Mouse (Mus musculus): ENCODE data around the gene Fyn. TPM values are rescaled to one million over a fixed set of nuclear protein-coding genes. Genes with fewer than 3 reads are reported as not detected.

Fyn gene
- 105 and 112 TPM in 2 replicates for polyA plus RNA-seq (2014; fragmentation: Nextera tagmentation; extraction: Ambion mirVana)

DNA sequence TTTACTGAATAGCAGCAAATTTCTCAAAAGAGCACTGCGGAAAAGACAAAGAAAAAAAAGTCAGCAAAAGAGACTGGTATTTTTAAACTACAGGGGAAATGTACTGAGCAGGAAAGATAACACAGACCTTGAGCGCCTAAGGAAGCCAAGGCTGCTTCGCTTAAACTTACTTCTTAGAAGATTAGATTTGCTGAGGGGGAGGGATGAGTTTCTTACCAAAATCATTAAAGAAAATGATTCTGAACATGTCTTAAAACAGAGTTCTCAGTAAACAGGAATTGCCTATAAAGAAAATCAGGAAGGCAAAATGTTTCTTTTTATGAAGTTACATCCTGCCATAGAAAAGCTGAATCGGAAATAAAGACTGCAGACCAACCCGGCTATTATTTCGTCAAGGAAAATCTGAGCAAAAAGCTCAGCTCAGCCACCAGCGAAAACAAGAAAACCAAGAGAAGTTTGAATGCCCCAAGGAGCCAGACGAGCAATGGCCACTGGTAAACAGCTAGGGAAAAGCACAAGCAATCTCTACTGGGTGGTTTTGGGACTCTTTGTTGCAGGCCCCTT is at the start of gene Fyn:
TSS of gene Fyn (plus strand) at position 284 of the 564 bp plus-strand sequence.
- Histone ChIP-seq H3K4me2 (replicated peaks) (peak within 1 kb of the TSS; percentile 93), H3K4me1 (replicated peaks; ENCODE audit: control insufficient read depth, insufficient read depth, low read length) (peaks cover 32% of the 10 kb centered on the region), H3K27ac (peak within 1 kb of the TSS; percentile 94), H3K4me3 (replicated peaks; ENCODE audit: low read length) (peak within 1 kb of the TSS; percentile 82), H3K36me3 (replicated peaks; ENCODE audit: control insufficient read depth, insufficient read depth) (no peaks in the 10 kb centered on the region), H3K9ac (peak within 1 kb of the TSS; percentile 84), H3K27me3 (ENCODE audit: control insufficient read depth, insufficient read depth, low read length) (no peaks in the 10 kb centered on the region), H3K9me3 (ENCODE audit: control insufficient read depth, low read length) (no peaks in the 10 kb centered on the region)
- DNase-seq (ENCODE audit: low spot score) (no peak), ATAC-seq (ENCODE audit: low FRiP score) (no peak)
- 33% methylated on average over 8 of the region's 8 CpGs for WGBS

DNA sequence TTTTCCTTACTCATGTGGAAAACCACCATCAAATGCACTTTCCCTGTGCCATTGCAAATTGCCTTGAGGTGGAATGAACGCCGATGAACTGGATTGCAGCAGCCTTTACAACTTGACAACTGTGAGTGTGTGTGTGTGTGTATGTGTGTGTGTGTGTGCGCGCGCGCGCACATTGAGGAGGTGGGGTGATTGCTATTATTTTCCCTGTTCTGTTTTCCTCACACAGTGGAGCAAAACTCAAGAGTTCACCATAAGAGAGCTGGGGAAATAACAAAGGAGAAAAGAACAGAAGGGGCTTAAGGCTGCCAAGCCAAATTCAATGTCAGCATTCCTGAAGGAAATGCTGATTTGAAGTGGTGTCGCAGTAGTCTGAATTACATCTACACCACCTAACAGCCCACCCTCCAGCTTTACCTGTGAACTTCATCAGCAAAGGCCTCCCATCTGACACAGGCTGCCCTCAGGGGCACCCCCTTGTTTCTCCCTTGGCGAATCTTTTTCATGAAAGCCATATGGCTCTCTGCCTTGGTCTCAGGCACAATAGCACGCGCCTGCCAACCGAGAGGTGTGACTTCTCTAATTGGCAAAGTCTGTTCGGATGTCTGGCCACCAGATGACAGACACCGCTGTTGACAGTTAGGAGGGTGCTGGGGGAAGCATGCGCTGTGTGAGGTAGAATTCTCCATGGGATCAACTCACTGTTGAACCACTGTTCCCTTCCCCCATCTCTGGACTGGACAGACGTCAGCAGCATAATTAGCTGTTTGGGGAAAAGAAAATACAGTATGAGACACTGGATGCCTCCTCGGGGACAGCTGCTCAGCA is 47.6 kb upstream of the Fyn start:
- DNase-seq (ENCODE audit: low spot score), result peak; percentile 53
- Histone ChIP-seq H3K27ac (0 out of 2 replicates have a peak overlapping the region, but pooled peaks have one; percentile 6), H3K27me3 (ENCODE audit: control insufficient read depth, insufficient read depth, low read length) (no peaks in the 10 kb centered on the region), H3K4me2 (replicated peaks) (peak overlapping the region; percentile 10; the same call in 1 of the 2 replicates), H3K4me1 (replicated peaks; ENCODE audit: control insufficient read depth, insufficient read depth, low read length) (peaks cover 9% of the 10 kb centered on the region), H3K4me3 (replicated peaks; ENCODE audit: low read length) (no peak overlapping the region), H3K9me3 (ENCODE audit: control insufficient read depth, low read length) (no peaks in the 10 kb centered on the region), H3K36me3 (replicated peaks; ENCODE audit: control insufficient read depth, insufficient read depth) (no peaks in the 10 kb centered on the region), H3K9ac (no peak overlapping the region)
- peak; percentile 59; the same call in 1 of the 2 replicates for ATAC-seq (ENCODE audit: low FRiP score)
- 54% methylated on average over 17 of the region's 17 CpGs for WGBS

GRCm38 (mm10) chr10:39321623-39321985 is 47.1 kb upstream of the Fyn start:
- 0 out of 2 replicates have a peak, but pooled peaks have one; percentile 6 for ATAC-seq (ENCODE audit: low FRiP score)
- 64% methylated on average over 9 of the region's 9 CpGs for WGBS

GRCm38 (mm10) chr10:39322143-39322542 is 46.5 kb upstream of the Fyn start:
- H3K9me3 ChIP-seq (ENCODE audit: control insufficient read depth, low read length), result no peaks in the 10 kb centered on the region
- no peaks in the 10 kb centered on the region for H3K27me3 ChIP-seq (ENCODE audit: control insufficient read depth, insufficient read depth, low read length)
- H3K9ac ChIP-seq, result no peak overlapping the region
- no peak overlapping the region for H3K4me2 ChIP-seq (replicated peaks)
- no peaks in the 10 kb centered on the region for H3K36me3 ChIP-seq (replicated peaks; ENCODE audit: control insufficient read depth, insufficient read depth)
- no peak overlapping the region for H3K27ac ChIP-seq
- no peak overlapping the region for H3K4me3 ChIP-seq (replicated peaks; ENCODE audit: low read length)
- peaks cover 9% of the 10 kb centered on the region for H3K4me1 ChIP-seq (replicated peaks; ENCODE audit: control insufficient read depth, insufficient read depth, low read length)
- WGBS, result 65% methylated on average over 4 of the region's 4 CpGs
- DNase-seq (ENCODE audit: low spot score), result no peak
- no peak for ATAC-seq (ENCODE audit: low FRiP score)

More at GRCm38 (mm10) chr10:39321623-39321985, 47.1 kb upstream of the Fyn start:
- H3K36me3 ChIP-seq (replicated peaks; ENCODE audit: control insufficient read depth, insufficient read depth), result no peaks in the 10 kb centered on the region
- no peak overlapping the region for H3K4me3 ChIP-seq (replicated peaks; ENCODE audit: low read length)
- peaks cover 9% of the 10 kb centered on the region for H3K4me1 ChIP-seq (replicated peaks; ENCODE audit: control insufficient read depth, insufficient read depth, low read length)
- peak overlapping the region; percentile 10; the same call in 1 of the 2 replicates for H3K4me2 ChIP-seq (replicated peaks)
- H3K27me3 ChIP-seq (ENCODE audit: control insufficient read depth, insufficient read depth, low read length), result no peaks in the 10 kb centered on the region
- H3K27ac ChIP-seq, result no peak overlapping the region
- no peak for DNase-seq (ENCODE audit: low spot score)
- no peaks in the 10 kb centered on the region for H3K9me3 ChIP-seq (ENCODE audit: control insufficient read depth, low read length)
- no peak overlapping the region for H3K9ac ChIP-seq

DNA sequence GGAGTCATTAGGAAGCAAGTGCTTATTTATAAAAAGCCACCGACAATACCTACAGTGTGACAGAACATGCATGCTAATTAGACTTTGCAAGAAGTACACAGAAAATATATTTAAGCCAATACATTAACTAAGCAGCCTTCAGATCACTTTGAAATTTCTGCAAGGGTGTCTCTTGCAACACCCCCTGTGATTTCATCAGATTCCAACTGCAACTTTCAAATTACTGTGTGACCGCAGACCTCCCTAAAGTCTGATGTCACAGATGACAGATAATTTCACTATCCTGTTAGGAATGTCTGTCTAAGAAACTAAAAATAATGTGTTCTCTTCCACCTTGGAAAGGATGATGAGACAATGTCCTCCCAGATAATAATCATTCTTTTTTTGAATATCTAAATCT is 44.4 kb upstream of the Fyn start:
- Histone ChIP-seq H3K9ac (no peak overlapping the region), H3K9me3 (ENCODE audit: control insufficient read depth, low read length) (no peaks in the 10 kb centered on the region), H3K27me3 (ENCODE audit: control insufficient read depth, insufficient read depth, low read length) (no peaks in the 10 kb centered on the region), H3K4me3 (replicated peaks; ENCODE audit: low read length) (no peak overlapping the region), H3K4me2 (replicated peaks) (no peak overlapping the region), H3K27ac (no peak overlapping the region), H3K4me1 (replicated peaks; ENCODE audit: control insufficient read depth, insufficient read depth, low read length) (peaks cover 9% of the 10 kb centered on the region), H3K36me3 (replicated peaks; ENCODE audit: control insufficient read depth, insufficient read depth) (no peaks in the 10 kb centered on the region)
- 84% methylated on average over 2 of the region's 2 CpGs for WGBS
- no peak for ATAC-seq (ENCODE audit: low FRiP score)
- DNase-seq (ENCODE audit: low spot score), result peak; percentile 11

GRCm38 (mm10) chr10:39328661-39329060 is 40.0 kb upstream of the Fyn start:
- 95% methylated on average over 2 of the region's 2 CpGs for WGBS
- no peak for DNase-seq (ENCODE audit: low spot score)
- Histone ChIP-seq H3K9me3 (ENCODE audit: control insufficient read depth, low read length) (0 out of 2 replicates have a peak, but pooled peaks cover 11% of the 10 kb centered on the region), H3K36me3 (replicated peaks; ENCODE audit: control insufficient read depth, insufficient read depth) (no peaks in the 10 kb centered on the region), H3K27ac (no peak overlapping the region), H3K4me3 (replicated peaks; ENCODE audit: low read length) (no peak overlapping the region), H3K27me3 (ENCODE audit: control insufficient read depth, insufficient read depth, low read length) (no peaks in the 10 kb centered on the region), H3K4me1 (replicated peaks; ENCODE audit: control insufficient read depth, insufficient read depth, low read length) (no peaks in the 10 kb centered on the region), H3K4me2 (replicated peaks) (no peak overlapping the region), H3K9ac (no peak overlapping the region)
- ATAC-seq (ENCODE audit: low FRiP score), result no peak

DNA sequence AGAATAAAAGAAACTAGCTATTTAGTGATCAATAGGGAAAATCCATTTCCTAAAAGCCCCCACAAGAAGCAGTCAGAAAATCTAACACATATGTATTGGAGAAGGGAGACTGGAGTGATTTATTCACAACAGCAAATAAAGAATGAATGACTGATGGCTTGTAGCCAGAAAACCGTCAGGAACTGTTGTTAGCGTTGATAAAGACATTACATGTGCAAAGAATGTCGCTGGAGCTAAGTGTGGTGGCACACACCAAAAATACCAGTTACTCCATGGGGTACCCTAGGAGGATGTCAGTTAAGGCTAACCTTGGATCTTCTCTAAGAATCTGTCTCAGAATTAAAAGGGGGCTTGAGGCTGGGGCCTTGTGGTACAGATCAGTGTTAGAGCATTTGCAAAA is 34.3 kb upstream of the Fyn start:
- Histone ChIP-seq H3K27ac (no peak overlapping the region), H3K4me3 (replicated peaks; ENCODE audit: low read length) (no peak overlapping the region), H3K4me2 (replicated peaks) (no peak overlapping the region), H3K27me3 (ENCODE audit: control insufficient read depth, insufficient read depth, low read length) (no peaks in the 10 kb centered on the region), H3K9me3 (ENCODE audit: control insufficient read depth, low read length) (0 out of 2 replicates have a peak, but pooled peaks cover 11% of the 10 kb centered on the region), H3K9ac (no peak overlapping the region), H3K36me3 (replicated peaks; ENCODE audit: control insufficient read depth, insufficient read depth) (no peaks in the 10 kb centered on the region), H3K4me1 (replicated peaks; ENCODE audit: control insufficient read depth, insufficient read depth, low read length) (0 out of 2 replicates have a peak, but pooled peaks cover 3% of the 10 kb centered on the region)
- peak; percentile 37 for DNase-seq (ENCODE audit: low spot score)
- 27% methylated on average over 3 of the region's 3 CpGs for WGBS
- ATAC-seq (ENCODE audit: low FRiP score), result no peak

- DNase-seq (ENCODE audit: low spot score) (no peak), ATAC-seq (ENCODE audit: low FRiP score) (no peak)
- Histone ChIP-seq H3K27me3 (ENCODE audit: control insufficient read depth, insufficient read depth, low read length) (no peaks in the 10 kb centered on the region), H3K9me3 (ENCODE audit: control insufficient read depth, low read length) (0 out of 2 replicates have a peak, but pooled peaks cover 11% of the 10 kb centered on the region), H3K27ac (no peak overlapping the region), H3K4me3 (replicated peaks; ENCODE audit: low read length) (no peak overlapping the region), H3K4me2 (replicated peaks) (no peak overlapping the region), H3K4me1 (replicated peaks; ENCODE audit: control insufficient read depth, insufficient read depth, low read length) (0 out of 2 replicates have a peak, but pooled peaks cover 3% of the 10 kb centered on the region), H3K9ac (no peak overlapping the region), H3K36me3 (replicated peaks; ENCODE audit: control insufficient read depth, insufficient read depth) (no peaks in the 10 kb centered on the region)
These were observed 32.8 kb upstream of the Fyn start for GRCm38 (mm10) chr10:39335880-39336279.

- H3K4me2 ChIP-seq (replicated peaks), result no peak overlapping the region
- no peak overlapping the region for H3K4me3 ChIP-seq (replicated peaks; ENCODE audit: low read length)
- H3K4me1 ChIP-seq (replicated peaks; ENCODE audit: control insufficient read depth, insufficient read depth, low read length), result 0 out of 2 replicates have a peak, but pooled peaks cover 3% of the 10 kb centered on the region
- H3K36me3 ChIP-seq (replicated peaks; ENCODE audit: control insufficient read depth, insufficient read depth), result no peaks in the 10 kb centered on the region
- no peak for ATAC-seq (ENCODE audit: low FRiP score)
- H3K27me3 ChIP-seq (ENCODE audit: control insufficient read depth, insufficient read depth, low read length), result no peaks in the 10 kb centered on the region
- H3K9ac ChIP-seq, result no peak overlapping the region
- H3K9me3 ChIP-seq (ENCODE audit: control insufficient read depth, low read length), result no peaks in the 10 kb centered on the region
- DNase-seq (ENCODE audit: low spot score), result no peak
- 72% methylated on average over 2 of the region's 2 CpGs for WGBS
- H3K27ac ChIP-seq, result no peak overlapping the region
These were observed 29.3 kb upstream of the Fyn start for GRCm38 (mm10) chr10:39339189-39339968.

All from hindbrain, embryonic 14.5 days (tissue).